Mouse (Mus musculus) intestine, postnatal 0 days (tissue): ENCODE data around the gene Aoc3. TPM values are rescaled to one million over a fixed set of nuclear protein-coding genes. Genes with fewer than 3 reads are reported as not detected.
"Not testable (repeated sequence)": the region's sequence is repeated elsewhere in the genome, so short reads cannot be mapped to it uniquely, and the experiment has no call there.

Experiments
- ATAC-seq: fragments of 200-750 bp; cut with Nextera tagmentation; 2 replicates; pipeline ENCODE4 v1.8.0; 2017; ENCODE audit warnings: mild to moderate bottlenecking, moderate TSS enrichment, moderate library complexity
- H3K27ac ChIP-seq: fragments of 300-500 bp; sonication (generic); 2 replicates; pipeline ENCODE4 v1.5.1; 2014; ENCODE audit warnings: mild to moderate bottlenecking, low read depth, low read length, moderate library complexity
- H3K27me3 ChIP-seq: fragments of 300-500 bp; sonication (generic); replicated peaks from 2 replicates; pipeline ENCODE4 v1.6.1; 2014; ENCODE audit warnings: low read length, mixed read lengths; ENCODE audit not compliant: control insufficient read depth, insufficient read depth
- H3K36me3 ChIP-seq: fragments of 300-500 bp; sonication (generic); 2 replicates; pipeline ENCODE4 v1.6.1; 2014; ENCODE audit warnings: mild to moderate bottlenecking, moderate library complexity; ENCODE audit not compliant: control insufficient read depth, insufficient read depth
- H3K4me1 ChIP-seq: fragments of 300-500 bp; sonication (generic); replicated peaks from 2 replicates; pipeline ENCODE4 v1.6.1; 2014; ENCODE audit warnings: antibody characterized with exemption, low read length, mixed read lengths; ENCODE audit not compliant: control insufficient read depth, insufficient read depth
- H3K4me2 ChIP-seq: fragments of 300-500 bp; sonication (generic); replicated peaks from 2 replicates; pipeline ENCODE4 v1.6.1; 2014; ENCODE audit warnings: low read depth, mild to moderate bottlenecking, moderate library complexity
- H3K4me3 ChIP-seq: fragments of 300-500 bp; sonication (generic); 2 replicates; pipeline ENCODE4 v1.5.1; 2014; ENCODE audit warnings: low read depth, low read length
- H3K9ac ChIP-seq: fragments of 300-500 bp; sonication (generic); 2 replicates; pipeline ENCODE4 v1.6.1; 2014; ENCODE audit warnings: mild to moderate bottlenecking, low read depth, low read length
- H3K9me3 ChIP-seq: fragments of 300-500 bp; sonication (generic); 2 replicates; pipeline ENCODE4 v1.6.1; 2016; ENCODE audit warnings: mixed run types; ENCODE audit not compliant: control insufficient read depth
- CTCF ChIP-seq: sonication (generic); IDR thresholded peaks from 2 replicates; pipeline ENCODE4 v1.5.1; 2016; ENCODE audit warnings: low read depth, mild to moderate bottlenecking, control low read depth, antibody characterized with exemption, moderate library complexity
- WGBS: fragments of 180-500 bp; shearing (Covaris S2); extraction: QIAGEN DNeasy Blood & Tissue Kit; methylation state at CpG from one replicate; pipeline ENCODE4 v1.1.7; 2014; 5-methylcytosine and 5-hydroxymethylcytosine counted together
- polyA plus RNA-seq: library from polyadenylated mRNA; unstranded; fragments of >200 nt; fragmentation: Nextera tagmentation; extraction: Ambion mirVana; gene quantifications from 2 replicates; pipeline ENCODE4 v1.2.1, GENCODE M21; 2015

The Aoc3 gene
- polyA plus RNA-seq, 1 experiment from 2014 or later, result 3.7 TPM

GRCm38 (mm10) chr11:101324763-101325162, 5.6 kb upstream of the Aoc3 start, which contains the start of gene Aoc2:
TSS of gene Aoc2 (plus strand) at chr11:101325063.
- no peak within 1 kb of the TSS for H3K4me2 ChIP-seq
- WGBS, result 81% methylated on average over 5 of the region's 5 CpGs
- no peaks in the 10 kb centered on the region for H3K4me1 ChIP-seq
- no peak for ATAC-seq
- no peaks in the 10 kb centered on the region for H3K9me3 ChIP-seq
- H3K27ac ChIP-seq, result no peak within 1 kb of the TSS; the same call in 1 of the 2 replicates
- H3K36me3 ChIP-seq, result peaks cover 57% of the 10 kb centered on the region
- H3K4me3 ChIP-seq, result no peak within 1 kb of the TSS
- no peaks in the 10 kb centered on the region for H3K27me3 ChIP-seq
- H3K9ac ChIP-seq, result no peak within 1 kb of the TSS
- no peak for TF ChIP-seq CTCF

DNA sequence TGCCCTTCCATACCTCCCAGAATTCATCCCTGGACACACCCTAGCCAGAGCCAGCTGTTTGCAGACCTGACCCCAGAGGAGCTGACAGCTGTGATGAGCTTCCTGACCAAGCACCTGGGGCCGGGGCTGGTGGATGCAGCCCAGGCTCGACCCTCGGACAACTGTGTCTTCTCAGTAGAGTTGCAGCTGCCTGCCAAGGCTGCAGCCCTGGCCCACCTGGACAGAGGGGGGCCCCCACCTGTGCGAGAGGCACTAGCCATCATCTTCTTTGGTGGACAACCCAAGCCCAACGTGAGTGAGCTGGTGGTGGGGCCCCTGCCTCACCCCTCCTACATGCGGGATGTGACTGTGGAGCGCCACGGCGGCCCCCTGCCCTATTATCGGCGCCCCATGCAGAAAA, 5.2 kb upstream of the Aoc3 start:
- not testable (repeated sequence) for H3K27me3 ChIP-seq, H3K4me3 ChIP-seq, H3K9me3 ChIP-seq, H3K9ac ChIP-seq, H3K4me2 ChIP-seq, H3K4me1 ChIP-seq, H3K27ac ChIP-seq, ATAC-seq
- 88% methylated on average over 11 of the region's 11 CpGs for WGBS
- H3K36me3 ChIP-seq, result peaks cover 53% of the 10 kb centered on the region

- TF ChIP-seq CTCF, result no peak
- no peak overlapping the region for H3K4me3 ChIP-seq
- no peak overlapping the region for H3K4me2 ChIP-seq
- H3K27me3 ChIP-seq, result no peaks in the 10 kb centered on the region
- no peaks in the 10 kb centered on the region for H3K9me3 ChIP-seq
- no peak overlapping the region for H3K27ac ChIP-seq
- ATAC-seq, result no peak
- 87% methylated on average over 11 of the region's 11 CpGs for WGBS
- H3K4me1 ChIP-seq, result no peaks in the 10 kb centered on the region
- H3K9ac ChIP-seq, result no peak overlapping the region
- peaks cover 44% of the 10 kb centered on the region for H3K36me3 ChIP-seq
Observed at GRCm38 (mm10) chr11:101326147-101326546, 4.3 kb upstream of the Aoc3 start.

DNA sequence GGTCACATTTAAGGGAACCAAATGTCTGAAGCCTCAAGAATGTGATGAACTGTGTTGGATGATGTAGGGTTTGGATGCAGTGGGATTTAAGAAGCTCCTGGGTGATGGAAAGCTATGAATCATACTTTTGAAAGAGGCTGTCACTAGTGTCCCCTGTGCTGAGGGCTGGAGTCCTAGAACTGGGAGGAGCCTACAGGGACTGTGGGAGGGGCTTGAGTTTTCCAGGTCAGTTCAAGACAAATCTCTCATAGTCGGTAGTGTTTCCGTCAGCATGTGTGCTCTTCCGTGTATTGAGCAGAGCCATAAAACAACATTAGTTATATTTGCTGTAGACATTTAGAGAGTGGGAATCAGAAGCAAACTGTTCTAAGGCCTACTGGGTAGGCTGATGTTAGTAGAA, 3.1 kb upstream of the Aoc3 start:
- Histone ChIP-seq H3K36me3 (peaks cover 33% of the 10 kb centered on the region), H3K9me3 (no peaks in the 10 kb centered on the region), H3K4me2 (no peak overlapping the region), H3K27me3 (no peaks in the 10 kb centered on the region), H3K9ac (no peak overlapping the region), H3K4me3 (no peak overlapping the region), H3K27ac (no peak overlapping the region), H3K4me1 (no peaks in the 10 kb centered on the region)
- 0 out of 2 replicates have a peak, but pooled peaks have one; percentile 7 for ATAC-seq
- WGBS, result 21% methylated on average over 3 of the region's 3 CpGs
- no peak for TF ChIP-seq CTCF

GRCm38 (mm10) chr11:101328941-101329635, 1.3 kb upstream of the Aoc3 start:
- no peaks in the 10 kb centered on the region for H3K27me3 ChIP-seq
- H3K9ac ChIP-seq, result no peak overlapping the region
- H3K9me3 ChIP-seq, result no peaks in the 10 kb centered on the region
- peaks cover 19% of the 10 kb centered on the region for H3K36me3 ChIP-seq
- no peak overlapping the region for H3K27ac ChIP-seq
- no peak overlapping the region for H3K4me3 ChIP-seq
- no peak for ATAC-seq
- no peak for TF ChIP-seq CTCF
- H3K4me2 ChIP-seq, result no peak overlapping the region
- no peaks in the 10 kb centered on the region for H3K4me1 ChIP-seq
- 72% methylated on average over 6 of the region's 6 CpGs for WGBS

DNA sequence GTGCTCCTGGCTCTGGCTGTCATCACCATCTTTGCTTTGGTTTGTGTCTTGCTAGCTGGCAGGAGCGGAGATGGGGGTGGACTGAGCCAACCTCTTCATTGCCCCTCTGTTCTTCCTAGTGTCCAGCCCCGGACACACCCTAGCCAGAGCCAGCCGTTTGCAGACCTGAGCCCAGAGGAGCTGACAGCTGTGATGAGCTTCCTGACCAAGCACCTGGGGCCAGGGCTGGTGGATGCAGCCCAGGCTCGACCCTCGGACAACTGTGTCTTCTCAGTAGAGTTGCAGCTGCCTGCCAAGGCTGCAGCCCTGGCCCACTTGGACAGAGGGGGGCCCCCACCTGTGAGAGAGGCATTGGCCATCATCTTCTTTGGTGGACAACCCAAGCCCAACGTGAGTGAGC, 556 bp downstream of the Aoc3 start:
- WGBS, result 72% methylated on average over 6 of the region's 6 CpGs
- not testable (repeated sequence) for ATAC-seq, H3K9ac ChIP-seq, H3K27ac ChIP-seq, H3K9me3 ChIP-seq, H3K27me3 ChIP-seq, H3K36me3 ChIP-seq, H3K4me1 ChIP-seq
- peak overlapping the region; percentile 44 for H3K4me2 ChIP-seq
- peak overlapping the region; percentile 14; the same call in 1 of the 2 replicates for H3K4me3 ChIP-seq
